Mouse (Mus musculus) fat pad, adult 2 months (tissue): ENCODE data around the gene Slc16a13.

Experiments
- DNase-seq: peaks from one replicate; pipeline ENCODE4 v3.0.0-alpha.2; 2011; ENCODE audit warnings: low read depth, low spot score; ENCODE audit errors: extremely low read depth

The Slc16a13 gene

GRCm38 (mm10) chr11:70220731-70221602 lies at the start of gene Slc16a13:
Gene Slc16a13, minus strand, starts transcription at chr11:70221064.
- DNase-seq, result peak; percentile 98

GRCm38 (mm10) chr11:70266405-70266804 lies 45.5 kb upstream of the Slc16a13 start:
- DNase-seq, result no peak

- DNase-seq, result no peak
Measured at GRCm38 (mm10) chr11:70265819-70266218, 45.0 kb upstream of the Slc16a13 start.

- no peak for DNase-seq
Measured at GRCm38 (mm10) chr11:70265252-70265651, 44.4 kb upstream of the Slc16a13 start.

GRCm38 (mm10) chr11:70259035-70259434 lies 38.2 kb upstream of the Slc16a13 start:
- DNase-seq, result no peak

GRCm38 (mm10) chr11:70254931-70255531 lies 34.2 kb upstream of the Slc16a13 start, which contains the start of gene Alox12:
Gene Alox12, minus strand, starts transcription at chr11:70255353.
- no peak for DNase-seq

GRCm38 (mm10) chr11:70254337-70254736 lies 33.5 kb upstream of the Slc16a13 start:
- no peak for DNase-seq

- no peak for DNase-seq
Measured at GRCm38 (mm10) chr11:70251853-70252252, 31.0 kb upstream of the Slc16a13 start.

GRCm38 (mm10) chr11:70250150-70250549 lies 29.3 kb upstream of the Slc16a13 start:
- no peak for DNase-seq

GRCm38 (mm10) chr11:70247136-70247845 lies 26.4 kb upstream of the Slc16a13 start:
- no peak for DNase-seq

- no peak for DNase-seq
Measured at GRCm38 (mm10) chr11:70242591-70242990, 21.7 kb upstream of the Slc16a13 start.

- DNase-seq, result no peak
Measured at GRCm38 (mm10) chr11:70239541-70240279, 18.8 kb upstream of the Slc16a13 start, which contains the start of the genes Gm21988 and Rnasek. Gene Gm21988, minus strand, starts transcription at chr11:70239830. Gene Rnasek, minus strand, starts transcription at chr11:70239842.

GRCm38 (mm10) chr11:70238591-70239440 lies 18.0 kb upstream of the Slc16a13 start:
- no peak for DNase-seq

- no peak for DNase-seq
Measured at GRCm38 (mm10) chr11:70237457-70238167, 16.7 kb upstream of the Slc16a13 start, which contains the start of gene 0610010K14Rik. Gene 0610010K14Rik, minus strand, starts transcription at chr11:70237914.

GRCm38 (mm10) chr11:70236717-70237116 lies 15.9 kb upstream of the Slc16a13 start:
- no peak for DNase-seq

- no peak for DNase-seq
Measured at GRCm38 (mm10) chr11:70235254-70235900, 14.5 kb upstream of the Slc16a13 start.

- no peak for DNase-seq
Measured at GRCm38 (mm10) chr11:70234497-70234896, 13.6 kb upstream of the Slc16a13 start.

GRCm38 (mm10) chr11:70234037-70234436 lies 13.2 kb upstream of the Slc16a13 start:
- DNase-seq, result no peak

GRCm38 (mm10) chr11:70233016-70233415 lies 12.2 kb upstream of the Slc16a13 start:
- DNase-seq, result no peak
